Mouse (Mus musculus) heart, postnatal 25 days (tissue): ENCODE results near the gene Trappc10. TPM values are rescaled to one million over a fixed set of nuclear protein-coding genes. Genes with fewer than 3 reads are reported as not detected.

ENCODE experiments used
- DNase-seq: peaks from one replicate; pipeline ENCODE4 v3.0.0; 2022; ENCODE audit warnings: low spot score
- intact Hi-C: fragments of 180-260 bp; cut with DNase I; formaldehyde crosslinking; loops from one replicate; pipeline ENCODE4 v1.15.1; 2025
- total RNA-seq, 2 experiments: library from RNA; stranded (reverse); gene quantifications; 2 replicates each; pipeline ENCODE4 v1.2.3; 2021

Trappc10 gene
- total RNA-seq, 2 experiments from 2014 or later = 40.2 to 44.4 TPM

DNA sequence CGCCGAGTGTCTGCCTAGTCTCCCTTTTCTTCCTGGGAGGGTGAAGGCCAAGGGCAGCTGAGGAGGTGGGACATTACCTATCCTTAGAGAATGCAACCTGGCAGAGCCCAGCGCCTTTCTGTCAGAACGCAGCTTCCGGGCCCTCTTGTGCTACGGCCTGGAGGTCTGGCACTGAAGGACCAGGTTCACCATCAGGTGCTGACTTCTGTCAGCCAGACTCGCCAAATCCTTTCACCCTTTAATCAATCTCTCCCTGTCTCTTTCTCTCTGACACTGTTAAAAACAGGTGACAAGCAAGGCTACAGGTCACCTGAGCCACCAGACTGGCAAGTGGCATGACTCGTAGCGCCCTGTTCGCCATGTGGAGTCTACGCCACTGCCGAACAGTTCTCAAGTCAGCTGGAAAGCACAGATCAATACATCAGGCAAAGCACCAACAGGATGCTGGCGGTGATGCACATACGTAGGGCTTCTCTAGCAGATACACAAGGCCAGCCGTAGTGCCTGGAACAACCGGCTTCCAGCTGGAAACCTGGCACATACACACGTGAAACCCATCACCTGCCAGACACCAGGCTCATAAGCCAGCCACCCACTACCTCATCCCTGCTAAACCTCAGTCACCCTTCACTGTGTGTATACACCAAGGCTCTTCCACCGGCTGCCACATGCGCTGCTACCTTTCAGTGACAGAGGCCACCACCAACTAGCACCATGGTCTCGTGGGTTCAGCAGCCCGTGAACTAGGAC lies 79.0 kb downstream of the Trappc10 start:
- no peak for DNase-seq
- intact Hi-C loops = loop anchor here (10.0 kb wide), 1 partner anchor 541 kb away; the partner anchor contains the start of gene Ube2g2

DNA sequence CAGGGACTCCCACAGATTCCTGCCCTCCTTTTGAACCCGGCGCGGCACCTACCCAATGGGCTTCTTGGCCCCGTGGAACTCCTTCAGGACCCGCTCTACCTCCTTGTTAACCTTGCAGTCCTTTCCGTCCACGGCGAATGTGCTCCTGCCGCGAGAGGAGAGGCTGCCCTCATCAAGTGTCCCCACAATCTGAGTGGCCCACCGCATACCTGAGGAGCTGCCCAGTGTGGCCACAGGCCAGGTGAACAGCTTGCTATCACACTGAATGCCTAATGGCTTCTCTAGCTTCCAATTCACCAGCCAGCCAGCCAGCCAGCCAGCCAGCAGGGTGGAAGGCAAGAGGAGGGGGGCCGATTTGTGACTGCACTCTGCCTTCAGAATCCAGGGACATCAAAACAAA lies 79.7 kb downstream of the Trappc10 start:
- no peak for DNase-seq
- intact Hi-C loops = loop anchor here (5.0 to 10.0 kb wide), 2 partner anchors 137 to 540 kb away; partner anchors contain the start of gene Ube2g2

DNA sequence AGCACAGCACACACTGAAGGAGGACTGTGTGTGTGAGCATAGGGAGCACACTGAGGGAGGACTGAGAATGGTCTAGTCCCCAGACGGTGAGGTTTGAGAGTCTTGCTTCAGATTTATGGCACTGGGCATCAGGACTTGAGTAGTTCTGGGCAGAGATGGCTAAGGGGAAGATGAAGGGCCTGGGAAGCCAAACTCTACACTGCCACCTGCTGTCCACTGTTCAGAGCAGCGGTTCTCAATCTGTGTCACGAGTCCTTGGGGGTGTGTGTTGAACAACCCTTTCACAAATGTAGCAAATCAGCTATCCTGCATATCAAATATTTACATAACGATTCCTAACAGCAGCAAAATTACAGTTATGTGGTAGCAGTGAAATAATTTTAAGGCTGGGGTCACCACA lies 80.5 kb downstream of the Trappc10 start:
- intact Hi-C loops = loop anchor here (5.0 to 10.0 kb wide), 2 partner anchors 137 to 539 kb away; partner anchors contain the start of gene Ube2g2
- DNase-seq = no peak

DNA sequence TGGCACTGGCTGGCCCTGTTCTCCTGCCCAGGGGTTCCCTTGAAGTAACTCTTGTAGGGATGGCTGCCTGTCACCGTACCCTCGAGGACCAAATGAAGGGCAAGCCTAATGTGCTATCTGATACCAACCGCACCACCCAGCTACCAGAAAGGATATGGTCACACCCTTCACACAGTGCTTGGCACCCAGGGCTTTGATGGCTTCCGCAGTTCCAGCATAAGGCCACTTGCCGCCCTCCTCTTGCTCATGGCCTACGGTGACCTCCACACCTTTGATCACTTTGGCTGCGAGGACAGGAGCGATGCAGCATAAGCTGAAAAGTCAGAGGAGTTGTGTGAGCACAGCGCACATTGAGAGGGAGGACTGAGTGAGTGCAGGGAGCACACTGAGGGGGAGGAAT lies 81.2 kb downstream of the Trappc10 start:
- intact Hi-C loops = loop anchor here (5.0 to 10.0 kb wide), 2 partner anchors 136 to 538 kb away; partner anchors contain the start of gene Ube2g2

DNA sequence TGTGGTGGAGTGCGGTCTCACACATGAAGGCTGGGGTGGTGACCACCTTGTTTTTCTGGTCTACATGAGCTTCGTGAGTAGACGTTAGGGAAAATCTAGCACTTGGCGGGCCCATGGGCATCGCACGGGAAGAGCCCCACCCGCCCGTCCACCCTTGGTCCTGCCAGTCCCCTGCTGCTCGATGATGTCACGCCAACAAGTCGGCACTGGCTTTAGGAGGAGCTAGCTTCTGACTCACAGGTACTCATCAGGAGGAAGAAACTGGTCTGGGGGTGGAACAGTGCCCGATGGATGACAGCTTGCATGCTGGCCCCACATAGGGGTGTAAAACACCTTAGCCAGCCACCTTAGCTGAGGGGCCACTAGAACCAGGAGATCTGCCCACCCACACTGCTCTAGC lies 81.8 kb downstream of the Trappc10 start:
- intact Hi-C loops = loop anchor here (5.0 to 10.0 kb wide), 2 partner anchors 135 to 538 kb away; partner anchors contain the start of gene Ube2g2
- no peak for DNase-seq

More for the DNA sequence above, 81.2 kb downstream of the Trappc10 start:
- DNase-seq = no peak

DNA sequence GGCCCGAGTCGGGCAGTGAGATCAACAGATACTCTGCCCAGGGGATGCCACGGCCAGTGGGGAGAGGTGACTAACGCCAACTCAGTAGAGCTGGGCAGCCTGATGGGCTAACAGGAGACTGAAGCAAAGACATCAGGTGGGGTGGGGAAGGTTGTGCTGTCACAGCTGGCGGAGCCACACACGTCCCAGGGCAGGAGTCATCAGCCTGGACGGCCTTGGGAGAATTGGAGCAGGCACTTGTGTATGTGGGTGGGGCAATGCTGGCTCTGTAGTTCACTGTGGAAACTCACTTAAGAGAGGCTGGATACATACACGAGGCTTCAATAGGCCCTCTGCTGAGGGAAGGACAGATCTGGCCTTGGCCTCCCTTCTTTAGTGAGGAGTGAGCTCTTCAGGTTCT lies 83.3 kb downstream of the Trappc10 start:
- intact Hi-C loops = loop anchor here (2.0 to 10.0 kb wide), 4 partner anchors 92 to 536 kb away; partner anchors contain the start of genes Icosl and Ube2g2
- DNase-seq = no peak

DNA sequence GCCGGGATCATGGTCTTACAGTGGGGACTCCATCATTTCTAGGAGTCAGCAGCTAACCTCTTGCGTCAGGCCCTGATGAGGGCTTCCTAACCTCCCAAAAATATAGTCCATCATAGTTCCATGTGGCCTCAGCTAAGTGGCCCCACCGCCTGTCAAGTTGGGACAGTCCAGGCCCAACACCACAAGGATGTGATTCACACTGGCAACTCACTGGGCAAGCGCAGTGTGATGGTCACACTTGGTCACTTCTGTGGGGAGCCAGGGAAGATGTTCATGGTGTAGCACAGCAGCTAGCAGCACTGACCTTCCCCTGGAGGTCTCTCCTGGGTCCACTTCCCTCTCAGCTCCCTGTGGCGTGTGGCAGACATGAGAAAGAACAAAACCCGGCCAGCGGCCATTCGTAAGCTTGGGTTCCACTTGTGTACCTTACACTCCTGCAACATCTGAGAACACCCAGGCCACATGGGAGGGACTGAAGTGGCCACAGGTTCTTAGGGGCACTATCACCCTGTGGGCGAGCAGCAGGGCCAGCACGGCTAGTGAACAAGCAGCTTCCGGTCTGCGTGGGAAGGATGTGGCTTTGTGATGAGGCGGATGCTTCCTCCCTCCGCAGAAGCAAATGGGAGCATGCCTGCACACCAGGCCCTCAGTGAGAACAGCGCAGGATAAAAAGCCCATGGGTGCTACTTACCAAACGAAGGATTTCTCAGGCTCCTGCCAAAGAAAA lies 83.9 kb downstream of the Trappc10 start:
- intact Hi-C loops = loop anchor here (2.0 to 10.0 kb wide), 4 partner anchors 92 to 536 kb away; partner anchors contain the start of genes Icosl and Ube2g2
- no peak for DNase-seq

DNA sequence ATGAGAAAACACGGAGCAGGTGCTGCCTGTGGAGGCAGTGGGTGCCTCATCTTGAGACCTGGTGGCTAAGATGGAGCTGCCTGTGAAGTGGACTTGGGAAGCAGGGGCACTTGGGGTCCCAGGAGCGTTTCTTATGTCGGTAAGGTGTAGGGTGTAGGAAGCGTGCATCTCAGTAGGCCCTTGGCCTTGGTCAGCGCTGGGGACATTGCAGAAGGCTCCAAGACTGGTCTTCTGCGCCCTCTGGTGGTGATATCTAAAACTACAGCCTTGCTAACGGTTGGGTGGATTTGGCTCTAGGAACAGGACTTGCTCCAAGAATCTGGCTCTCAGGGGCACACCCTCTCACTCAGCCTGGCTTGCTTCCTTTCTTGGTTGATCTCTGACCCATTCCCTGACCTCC lies 84.5 kb downstream of the Trappc10 start:
- intact Hi-C loops = loop anchor here (2.0 to 10.0 kb wide), 4 partner anchors 91 to 535 kb away; partner anchors contain the start of genes Icosl and Ube2g2
- DNase-seq = peak; percentile 71

DNA sequence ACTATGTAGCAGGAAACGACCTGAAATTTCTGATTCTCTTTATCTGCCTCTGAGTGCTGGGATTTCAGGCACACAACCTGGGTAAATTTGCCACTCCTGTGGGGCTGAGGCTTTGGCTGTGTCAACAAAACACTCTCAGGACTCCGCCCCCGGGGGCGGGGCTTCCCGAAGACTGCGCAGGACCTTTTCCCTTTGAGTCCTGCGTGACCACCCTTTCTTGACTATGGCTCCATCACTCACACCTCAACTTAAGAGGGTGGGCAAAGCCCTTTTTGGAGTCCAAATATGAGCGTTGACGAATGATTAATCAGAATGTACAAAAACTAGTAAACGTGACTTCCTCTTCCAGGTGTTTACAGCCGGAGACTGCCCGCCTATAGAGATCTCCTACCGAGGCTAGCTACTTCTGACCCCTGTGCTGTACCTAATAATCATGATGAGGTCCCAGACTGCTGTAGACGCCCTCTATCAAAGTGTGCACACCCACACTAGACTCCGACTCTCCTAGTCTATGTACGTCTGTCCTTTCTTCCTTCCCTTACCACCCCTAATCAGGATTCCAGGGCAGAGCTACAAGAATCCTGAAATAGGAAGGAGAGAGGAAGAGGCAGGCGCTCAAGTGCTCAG lies 85.1 kb downstream of the Trappc10 start:
- DNase-seq = no peak
- intact Hi-C loops = no loop called here

DNA sequence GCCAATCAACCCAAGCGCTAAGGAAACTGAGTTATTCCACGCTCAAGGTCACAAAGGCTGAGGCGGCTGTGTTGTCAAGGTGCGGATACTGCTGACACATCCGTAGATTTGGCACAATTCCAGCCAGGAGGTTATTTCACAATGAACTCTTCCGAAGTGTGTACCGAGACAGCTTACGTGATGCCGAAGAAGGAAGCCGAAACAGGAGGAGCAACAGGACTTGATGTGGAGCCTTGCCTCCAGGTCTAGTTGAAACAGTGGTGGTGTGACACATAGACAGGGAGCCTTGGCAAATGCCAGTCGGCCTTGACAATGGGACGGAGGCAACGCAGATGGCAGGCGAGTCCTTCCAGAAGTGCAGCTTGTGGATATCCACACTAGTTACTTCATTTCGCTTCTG lies 86.4 kb downstream of the Trappc10 start:
- intact Hi-C loops = no loop called here
- no peak for DNase-seq

DNA sequence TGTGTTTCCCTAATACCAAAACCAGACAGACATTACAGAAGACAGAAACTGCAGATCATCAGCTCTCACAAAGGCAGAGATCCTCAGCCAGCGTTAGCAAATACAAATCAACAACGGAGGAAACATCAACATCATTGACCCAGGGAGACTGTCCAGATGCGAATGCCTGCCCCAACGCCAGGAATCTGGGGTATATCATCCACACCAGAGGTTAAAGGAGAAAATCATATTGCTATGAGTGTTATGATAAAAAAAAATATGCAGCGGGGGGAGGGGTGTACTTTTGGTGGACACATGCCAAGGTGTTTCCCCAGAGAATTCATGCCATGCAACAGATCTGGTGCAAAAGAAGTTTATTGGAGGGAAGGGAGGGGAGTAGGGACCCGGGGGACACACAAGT lies 87.5 kb downstream of the Trappc10 start:
- intact Hi-C loops = no loop called here
- no peak for DNase-seq

DNA sequence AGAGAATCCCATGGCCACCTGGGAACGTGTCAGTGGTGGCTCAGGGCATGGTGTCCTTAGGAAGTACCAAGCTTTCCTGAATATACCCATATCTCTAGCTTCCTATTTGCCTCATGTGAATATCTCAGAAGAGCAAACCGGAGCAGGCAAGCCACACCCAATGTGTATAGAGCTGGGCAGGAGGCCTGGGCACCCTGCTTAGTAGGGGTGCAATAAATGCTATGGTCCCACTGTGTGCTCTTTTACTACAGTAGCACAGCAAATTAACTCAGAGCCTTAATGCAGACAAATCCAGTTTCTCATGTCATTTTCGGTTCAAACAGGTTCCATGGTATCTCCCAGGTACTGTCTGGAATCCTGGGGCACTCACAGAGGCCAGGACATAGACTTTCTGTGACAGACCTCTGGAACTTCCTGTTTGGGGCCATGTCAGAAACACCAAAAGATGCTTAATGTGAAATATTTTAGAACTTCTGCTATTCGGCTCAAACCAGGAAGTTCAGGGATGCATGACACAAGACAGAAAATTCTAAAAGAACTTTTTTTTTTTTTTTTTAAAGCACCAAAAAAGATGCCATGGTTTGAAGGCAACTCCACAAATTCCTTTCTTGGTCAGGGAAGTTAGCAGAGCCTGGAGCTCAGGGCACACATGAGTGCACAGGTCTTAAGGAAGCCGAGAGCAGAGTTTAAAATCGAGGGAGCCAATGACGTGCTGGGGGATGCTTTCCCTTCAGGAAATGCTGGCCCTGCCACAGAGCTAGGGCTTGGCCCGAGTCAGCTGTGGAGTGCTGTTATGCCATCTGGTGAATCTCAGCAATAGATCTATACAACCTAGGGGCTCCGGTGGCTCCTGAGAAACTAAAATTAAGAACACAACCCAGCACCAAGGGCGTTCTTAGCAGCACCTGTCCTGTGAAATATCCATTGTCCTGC lies 95.3 kb downstream of the Trappc10 start:
- DNase-seq = no peak
- intact Hi-C loops = no loop called here

DNA sequence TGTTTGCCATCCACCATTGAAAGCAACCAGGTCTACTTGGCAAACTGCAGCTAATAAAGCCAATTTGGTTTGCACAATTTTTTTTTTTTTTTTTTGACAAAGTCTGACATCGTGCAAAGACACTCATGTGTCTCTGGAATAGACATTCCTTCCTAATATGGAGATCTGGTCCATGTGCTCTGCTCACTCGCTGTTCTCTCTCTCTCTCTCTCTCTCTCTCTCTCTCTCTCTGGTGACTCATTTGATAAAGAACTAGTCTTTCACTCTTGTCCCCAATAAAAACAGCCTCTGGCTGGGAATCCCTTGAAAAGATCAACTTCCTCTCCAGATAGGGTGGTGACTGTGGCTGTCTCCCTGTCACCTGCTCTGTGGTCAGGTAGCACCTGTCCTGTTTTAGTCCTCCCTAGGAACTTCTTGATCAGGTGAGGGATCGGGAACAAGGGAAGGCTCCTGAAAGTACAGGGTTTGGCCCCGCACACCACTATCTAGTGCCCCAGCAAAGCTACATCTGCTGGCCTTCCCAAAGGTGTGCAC lies 96.5 kb downstream of the Trappc10 start:
- intact Hi-C loops = no loop called here

DNA sequence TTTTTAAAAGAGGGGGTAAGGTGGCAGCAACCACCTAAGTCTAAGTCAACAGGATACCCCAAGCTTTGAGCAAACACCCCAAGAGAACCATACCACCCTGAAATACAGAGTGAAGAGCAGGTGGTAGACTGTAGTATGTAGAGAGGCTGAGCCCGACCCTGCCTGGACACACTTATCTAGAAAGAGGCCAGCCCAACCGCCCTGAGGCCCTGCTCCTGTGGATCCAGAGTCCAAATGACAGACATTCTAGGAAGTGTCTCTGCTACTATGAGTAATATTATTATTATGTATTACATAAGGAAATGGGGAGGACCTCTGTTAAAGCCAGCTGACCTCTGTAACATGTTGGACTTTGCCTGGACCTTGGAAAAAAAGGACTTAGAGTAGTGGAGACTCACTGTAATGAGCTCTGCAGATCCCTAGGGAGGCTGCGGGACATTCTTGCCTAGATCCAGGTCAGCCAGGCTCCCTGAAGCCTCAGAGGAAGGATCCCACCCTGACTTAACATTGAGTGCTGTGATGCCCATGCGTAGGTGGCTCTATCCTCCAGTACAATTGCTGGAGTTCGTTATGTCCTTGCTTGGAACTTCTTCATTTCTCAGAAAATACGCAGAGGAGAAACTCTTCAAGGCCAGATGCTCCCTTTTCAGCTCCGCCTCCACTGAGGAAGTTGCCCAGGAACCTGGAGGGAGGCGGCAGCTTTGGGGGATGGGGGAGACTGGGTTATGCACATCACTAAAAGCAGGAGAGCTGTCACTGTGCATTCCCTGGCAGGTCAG lies 100.5 kb downstream of the Trappc10 start:
- no peak for DNase-seq
- intact Hi-C loops = no loop called here

More for the DNA sequence above, 96.5 kb downstream of the Trappc10 start:
- no peak for DNase-seq

DNA sequence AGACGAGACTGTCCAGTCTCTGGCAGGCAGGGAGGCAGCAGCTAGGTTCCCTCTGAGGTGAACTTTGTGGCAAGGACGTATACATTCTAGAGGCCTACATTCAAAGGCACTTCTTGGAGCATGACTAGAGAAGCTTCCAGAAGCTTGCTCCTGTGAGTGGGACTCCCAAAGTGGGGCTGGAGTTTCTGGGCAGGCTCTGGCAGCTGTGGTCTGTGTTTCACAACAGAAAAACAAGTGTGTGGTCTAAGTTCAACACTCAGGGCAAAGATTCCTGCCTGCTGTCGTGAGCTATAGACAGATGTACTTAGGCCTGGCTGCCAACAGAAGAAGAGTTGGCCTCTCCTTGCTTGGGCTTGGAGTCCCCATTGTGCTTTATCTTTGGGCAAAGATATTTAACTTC lies 103.6 kb downstream of the Trappc10 start:
- intact Hi-C loops = no loop called here
- DNase-seq = no peak

DNA sequence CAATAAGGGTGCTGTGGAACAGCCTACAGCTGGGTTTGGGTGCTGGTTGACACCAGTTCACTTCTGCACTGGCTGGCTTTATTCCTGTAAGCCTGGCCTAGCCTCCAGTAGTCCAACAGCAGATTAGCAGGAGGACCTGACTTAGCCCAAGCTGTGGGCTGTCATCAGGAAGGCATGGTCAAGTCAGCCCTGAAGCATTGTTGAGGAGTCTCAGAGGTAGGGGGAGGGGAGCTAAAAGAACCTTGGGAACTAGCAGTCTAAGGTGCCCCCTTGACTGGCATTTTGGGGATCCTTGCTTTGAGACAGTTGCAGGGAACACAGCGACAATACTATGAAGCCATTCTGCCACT lies 104.2 kb downstream of the Trappc10 start:
- intact Hi-C loops = no loop called here
- no peak for DNase-seq

DNA sequence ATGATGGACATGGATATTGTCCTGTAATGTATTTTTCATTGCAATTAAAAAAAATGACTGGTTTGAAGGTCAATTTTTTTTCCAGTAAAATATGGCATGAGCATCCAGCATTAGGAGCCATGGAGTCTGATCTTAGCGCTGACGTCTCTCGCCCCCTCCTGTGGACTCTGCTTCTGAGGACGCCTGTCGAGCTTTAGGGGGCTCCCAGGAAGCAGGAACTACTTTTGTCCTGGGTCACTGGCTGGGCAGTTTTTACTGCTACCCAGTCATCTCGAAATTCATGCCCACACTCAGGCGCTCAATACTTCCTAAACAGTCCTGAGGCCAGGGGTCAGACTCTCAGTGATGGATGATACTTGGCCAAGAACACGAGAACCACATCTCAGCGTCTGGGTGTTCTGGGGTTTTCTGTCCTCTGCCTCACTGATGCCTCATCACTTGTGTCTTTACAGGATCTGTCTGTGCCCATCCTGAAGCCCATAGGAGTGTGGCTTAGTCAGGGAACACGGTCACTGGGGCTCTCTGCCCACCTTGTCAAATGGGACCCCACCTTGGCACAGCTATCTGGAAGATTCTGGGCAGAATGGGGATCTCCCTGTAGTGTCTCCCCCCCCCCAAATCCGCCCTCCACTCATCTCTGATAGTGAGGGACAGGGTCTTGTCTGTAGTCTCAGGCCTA lies 104.7 kb downstream of the Trappc10 start:
- intact Hi-C loops = no loop called here

More for the DNA sequence above, 104.7 kb downstream of the Trappc10 start:
- DNase-seq = no peak
